Mouse (Mus musculus): ENCODE results near the gene Ace3.
A peak's percentile ranks its signal among the peaks of the same experiment; 100 is the strongest.

Gene Ace3

DNA sequence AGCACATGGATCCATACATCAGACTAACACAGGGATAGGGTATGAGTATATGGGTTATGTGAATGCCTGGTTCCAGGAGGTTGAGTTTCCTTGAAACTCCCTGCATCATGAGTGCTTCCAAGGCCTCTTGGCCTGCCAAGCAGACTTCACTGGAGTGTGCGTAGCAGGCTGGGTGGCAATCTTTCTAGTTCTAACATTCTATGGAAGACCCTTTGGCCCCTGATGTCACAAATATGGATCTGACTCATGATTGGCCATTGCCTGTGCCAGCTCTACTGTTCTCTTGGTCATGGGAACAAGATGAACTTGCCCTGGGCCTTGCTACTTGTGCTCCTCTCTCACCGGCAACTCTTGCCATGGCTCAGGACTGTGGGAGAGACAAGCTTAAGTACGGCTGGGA, at the start of gene Ace3:
TSS of gene Ace3 (plus strand) at position 301 of the 400 bp plus-strand sequence.
- DNase-seq, result no peak

DNA sequence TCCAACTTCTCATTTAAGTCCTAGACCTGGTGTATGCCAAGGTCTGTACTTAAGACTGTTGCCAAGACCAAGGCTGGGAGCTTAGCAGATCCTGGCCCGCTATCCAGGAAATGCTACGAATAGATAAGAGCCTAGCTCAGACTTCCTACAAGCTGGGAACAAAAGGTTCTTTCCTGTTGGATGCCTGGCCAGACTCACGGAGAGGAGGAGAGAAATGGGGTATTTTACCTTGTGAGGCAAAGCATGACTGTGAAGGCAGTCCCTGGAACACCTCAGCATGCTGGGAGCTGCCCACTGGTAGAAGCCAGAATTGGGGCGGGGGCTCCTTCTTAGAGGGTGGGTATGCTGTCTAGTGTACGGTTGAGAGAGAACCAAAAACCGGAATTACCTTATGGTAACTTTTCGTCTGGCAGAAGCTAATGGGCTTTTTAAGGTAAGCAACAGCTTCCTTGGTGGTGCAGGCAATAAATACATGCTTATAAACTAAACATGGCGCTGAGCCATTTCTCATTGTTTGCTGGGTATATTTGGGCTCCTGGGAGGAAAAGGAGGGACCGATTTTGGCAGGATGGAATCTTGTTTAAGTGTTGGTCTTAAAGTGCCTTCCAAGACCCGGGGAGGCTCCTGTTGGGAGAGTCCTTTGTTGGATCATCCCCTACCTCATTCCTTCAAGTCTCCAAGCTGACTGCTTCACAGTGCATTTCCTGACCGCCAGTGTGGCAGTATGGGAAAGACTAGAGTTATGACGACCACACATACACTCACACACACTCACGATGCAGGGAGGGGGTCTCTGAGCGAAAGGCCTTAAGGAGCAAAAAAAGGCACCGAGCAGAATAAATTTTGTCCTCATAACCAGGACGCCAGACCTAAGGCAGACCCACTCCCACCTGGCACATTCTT, 49.5 kb upstream of the Ace3 start:
- peak; percentile 64 for DNase-seq

- DNase-seq, result no peak
Observed at GRCm38 (mm10) chr11:105946694-105947154, 47.8 kb upstream of the Ace3 start.

- no peak for DNase-seq
Observed at GRCm38 (mm10) chr11:105948255-105948654, 46.2 kb upstream of the Ace3 start.

DNA sequence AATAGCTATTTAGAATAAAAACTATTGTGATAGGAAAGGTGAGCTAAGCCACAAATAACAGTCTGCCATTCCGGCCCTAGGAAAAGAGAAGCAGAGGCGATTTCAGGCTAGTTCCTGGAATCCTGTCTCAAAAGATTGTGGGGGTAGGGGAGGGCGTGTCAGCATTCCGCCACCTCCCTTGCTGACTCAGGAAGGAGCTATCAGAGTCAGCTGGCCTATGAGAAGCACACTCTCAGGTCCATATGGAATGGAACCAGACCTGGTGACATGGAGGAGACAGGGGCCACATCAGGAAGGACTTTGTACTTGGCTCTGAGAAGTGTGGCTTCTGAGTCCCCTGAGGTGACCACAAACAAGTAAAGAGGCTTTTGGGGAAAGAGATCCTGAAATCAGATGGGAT, 44.0 kb upstream of the Ace3 start:
- no peak for DNase-seq

DNA sequence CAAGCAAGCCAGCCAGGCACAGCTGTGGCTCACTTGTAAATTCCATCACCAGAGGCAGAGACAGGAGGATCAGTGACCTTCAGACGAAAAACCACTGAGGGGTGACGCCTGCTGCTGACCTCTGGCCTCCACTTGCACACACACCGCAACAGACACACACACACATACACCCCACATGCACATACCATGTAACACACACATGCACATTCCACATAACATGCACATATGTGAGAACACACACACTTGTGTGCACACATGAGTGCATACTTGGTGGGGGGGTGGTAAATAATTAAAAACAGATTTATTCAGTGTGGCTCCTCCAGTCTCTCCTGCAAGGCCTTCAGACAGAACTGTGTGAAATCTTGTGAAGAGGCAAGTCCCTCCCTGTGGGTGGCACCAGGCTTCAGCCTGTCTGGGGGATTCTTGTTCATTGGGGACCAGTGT, 42.9 kb upstream of the Ace3 start:
- peak; percentile 63 for DNase-seq

- DNase-seq, result peak; percentile 40
Observed at GRCm38 (mm10) chr11:105952111-105952510, 42.4 kb upstream of the Ace3 start.

DNA sequence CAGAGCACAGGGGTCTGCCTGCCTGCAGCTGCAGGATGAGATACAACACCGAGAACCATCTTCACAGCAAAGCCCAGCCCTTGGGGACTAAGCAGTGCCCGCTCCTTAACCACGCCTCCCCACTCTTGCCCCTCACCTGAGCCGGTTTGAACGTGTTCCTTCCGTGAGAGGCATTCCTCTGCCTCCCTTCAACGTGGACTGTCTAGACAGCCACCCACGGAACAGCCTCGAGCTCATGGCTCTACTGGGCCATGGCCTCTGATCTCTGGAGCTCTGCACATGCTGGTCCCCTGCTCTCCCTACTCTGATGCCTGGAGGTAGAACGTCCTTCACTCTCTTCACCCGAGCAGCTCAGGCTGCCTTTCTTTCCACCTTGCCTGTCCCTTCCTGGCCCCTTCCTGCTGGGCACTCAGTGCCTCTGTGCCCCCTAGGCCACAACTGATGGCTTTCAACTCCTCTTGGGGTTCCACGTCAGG, 41.5 kb upstream of the Ace3 start, which contains the start of gene Cyb561:
TSS of gene Cyb561 (minus strand) at position 426 of the 476 bp plus-strand sequence.
- no peak for DNase-seq

DNA sequence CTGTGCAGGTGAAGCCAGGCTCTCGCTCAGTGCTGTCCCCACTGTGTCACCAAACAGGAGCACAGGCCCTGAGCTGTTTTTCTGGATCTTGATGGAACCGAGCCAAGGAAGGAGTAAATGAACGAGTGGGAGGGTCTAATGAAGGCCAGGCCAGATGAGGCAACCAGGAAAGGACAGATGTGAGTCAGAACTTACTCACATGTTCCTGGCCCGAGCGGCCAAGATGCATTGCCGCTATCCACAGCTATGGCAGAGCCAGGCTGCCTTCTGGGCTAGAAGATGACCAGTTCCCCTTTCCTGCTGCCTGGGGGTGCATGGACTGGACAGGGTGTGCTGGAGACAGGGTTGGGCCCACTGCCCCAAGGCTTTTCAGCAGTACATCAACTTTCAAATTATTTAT, 41.1 kb upstream of the Ace3 start:
- DNase-seq, result no peak

DNA sequence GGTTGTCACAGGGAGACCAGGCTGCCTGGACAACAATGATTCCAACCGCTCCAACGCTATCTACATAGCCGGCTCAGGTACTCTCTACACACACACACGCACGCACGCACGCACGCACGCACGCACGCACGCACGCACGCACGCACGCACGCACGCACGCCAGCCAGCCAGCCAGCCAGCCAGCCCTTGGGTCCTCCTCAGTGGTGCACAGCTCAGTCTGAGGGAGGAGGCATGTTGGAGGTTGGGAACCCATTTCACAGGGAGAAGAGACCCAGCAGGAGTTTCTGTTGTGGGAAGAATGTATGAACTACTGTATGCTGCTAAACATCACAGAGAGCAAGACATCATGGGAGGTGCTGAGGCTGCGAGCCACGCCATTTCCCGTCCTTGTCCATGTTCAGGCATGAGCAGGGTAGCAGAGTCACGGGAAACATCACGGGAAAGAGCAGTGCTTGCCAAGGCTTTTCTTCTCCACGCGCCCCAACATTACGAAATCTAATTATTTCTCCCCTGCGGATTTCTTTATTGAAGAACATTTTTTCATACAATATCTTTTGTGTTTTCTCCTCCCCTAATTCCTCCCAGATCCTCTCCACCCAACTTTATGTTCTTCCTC, 38.6 kb upstream of the Ace3 start:
- no peak for DNase-seq

- DNase-seq, result no peak
Observed at GRCm38 (mm10) chr11:105957501-105957900, 37.0 kb upstream of the Ace3 start.

DNA sequence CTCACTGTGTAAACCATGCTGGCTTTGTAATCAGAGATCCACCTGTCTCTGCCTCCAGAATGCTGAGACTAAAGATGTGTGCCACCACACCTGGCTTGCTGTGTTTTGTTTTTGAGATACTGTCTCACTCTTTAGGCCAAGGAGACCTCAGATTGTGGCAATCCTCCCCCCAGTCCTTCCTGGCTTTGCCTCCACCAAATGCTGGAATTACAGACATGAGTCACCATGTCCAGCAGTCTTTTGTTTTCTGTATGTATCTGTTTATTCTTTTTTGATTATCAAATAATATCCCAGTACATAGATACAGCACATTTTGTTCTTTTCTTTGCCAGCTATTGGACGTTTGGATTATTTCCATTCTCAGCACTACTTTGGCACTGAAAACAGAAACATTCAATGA, 35.9 kb upstream of the Ace3 start:
- no peak for DNase-seq

DNA sequence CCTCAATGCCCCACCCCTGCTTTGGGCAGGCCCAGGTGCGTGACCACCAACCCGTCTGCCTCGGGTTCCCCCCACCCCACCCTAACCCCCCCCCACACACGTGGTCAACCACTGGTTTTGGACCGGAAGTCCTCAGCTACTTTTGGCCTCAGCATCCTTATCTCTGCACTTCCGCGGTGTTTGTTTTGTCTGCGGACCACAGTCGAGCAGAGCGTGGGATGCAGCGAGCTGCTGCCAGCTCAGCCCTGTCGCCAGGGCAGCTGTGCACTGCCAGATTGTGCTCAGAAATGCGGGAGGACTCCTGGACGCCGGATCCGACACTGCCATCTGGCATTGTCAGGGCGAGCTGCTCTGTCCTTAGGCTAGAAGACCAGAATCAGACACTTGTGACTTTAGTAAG, 35.1 kb upstream of the Ace3 start:
- no peak for DNase-seq

DNA sequence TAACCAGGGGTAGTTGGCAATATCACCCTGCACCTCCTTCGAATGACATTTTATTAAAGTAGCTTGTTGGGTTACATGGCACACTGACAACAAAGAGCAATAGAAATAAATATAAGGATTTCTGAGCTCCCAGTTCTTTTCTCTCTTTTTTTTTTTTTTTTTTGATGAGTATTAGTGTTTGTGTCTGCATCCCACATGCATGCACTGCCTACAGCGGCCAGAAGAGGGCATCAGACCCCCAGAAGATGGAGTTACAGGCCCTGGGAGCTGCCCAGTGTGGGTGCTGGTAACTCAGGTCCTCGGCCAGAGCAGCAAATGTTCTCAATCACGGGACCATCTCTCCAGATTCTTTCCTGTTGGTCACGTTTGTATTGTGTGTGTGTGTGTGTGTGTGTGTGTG, 29.8 kb upstream of the Ace3 start:
- no peak for DNase-seq

GRCm38 (mm10) chr11:105966288-105966687, 28.2 kb upstream of the Ace3 start:
- no peak for DNase-seq

GRCm38 (mm10) chr11:105967741-105968574, 26.5 kb upstream of the Ace3 start, which contains the start of gene Ace:
TSS of gene Ace (plus strand) at chr11:105967945.
- peak; percentile 71 for DNase-seq

GRCm38 (mm10) chr11:105968948-105969347, 25.5 kb upstream of the Ace3 start:
- no peak for DNase-seq

GRCm38 (mm10) chr11:105969516-105969915, 25.0 kb upstream of the Ace3 start:
- peak; percentile 67 for DNase-seq

DNA sequence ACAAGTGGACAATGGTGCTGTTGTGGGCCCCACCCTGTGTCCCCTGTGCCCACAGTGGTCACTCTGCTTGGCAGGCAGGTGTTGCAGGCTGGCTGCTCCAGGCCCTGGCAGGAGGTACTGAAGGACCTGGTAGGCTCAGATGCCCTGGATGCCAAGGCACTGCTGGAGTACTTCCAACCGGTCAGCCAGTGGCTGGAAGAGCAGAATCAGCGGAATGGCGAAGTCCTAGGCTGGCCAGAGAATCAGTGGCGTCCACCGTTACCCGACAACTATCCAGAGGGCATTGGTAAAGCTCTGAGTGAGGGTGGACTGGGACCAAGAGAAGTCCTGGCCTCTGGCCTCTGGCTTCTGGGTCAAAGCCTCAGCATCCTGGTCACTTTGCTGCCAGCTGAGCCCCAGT, 19.9 kb upstream of the Ace3 start:
- peak; percentile 66 for DNase-seq

DNA sequence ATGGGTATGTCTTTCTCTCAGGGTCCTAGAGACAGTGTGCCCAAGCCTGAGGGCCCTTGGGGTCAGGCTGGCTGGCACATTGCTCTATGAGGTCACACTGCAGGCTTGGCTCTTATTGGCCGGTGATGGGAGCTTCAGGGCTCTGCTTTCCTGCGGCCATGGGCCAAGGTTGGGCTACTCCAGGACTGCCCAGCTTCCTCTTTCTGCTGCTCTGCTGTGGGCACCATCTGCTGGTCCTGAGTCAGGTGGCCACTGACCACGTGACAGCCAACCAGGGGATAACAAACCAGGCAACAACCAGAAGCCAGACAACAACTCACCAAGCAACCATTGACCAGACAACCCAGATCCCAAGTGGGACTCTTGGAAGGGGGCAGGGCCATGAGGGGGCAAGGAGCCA, 19.4 kb upstream of the Ace3 start:
- DNase-seq, result no peak

DNA sequence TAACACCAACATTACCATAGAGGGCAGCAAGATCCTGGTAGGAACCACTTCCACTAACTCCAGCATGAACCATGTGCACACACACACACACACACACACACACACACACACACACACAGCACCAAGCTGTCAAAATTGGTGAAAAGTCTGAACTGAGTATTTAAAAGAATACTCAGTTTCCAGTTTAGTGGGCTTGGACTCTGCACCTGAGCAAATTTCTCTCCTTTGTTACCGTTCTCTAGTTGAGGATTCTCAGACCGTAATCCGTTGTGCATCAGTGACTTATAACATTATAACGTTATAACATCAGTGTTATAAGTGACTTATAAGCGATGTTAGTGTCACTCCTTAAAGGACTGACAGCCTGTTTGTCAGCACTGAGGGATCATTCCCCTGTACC, 18.8 kb upstream of the Ace3 start:
- DNase-seq, result no peak

DNA sequence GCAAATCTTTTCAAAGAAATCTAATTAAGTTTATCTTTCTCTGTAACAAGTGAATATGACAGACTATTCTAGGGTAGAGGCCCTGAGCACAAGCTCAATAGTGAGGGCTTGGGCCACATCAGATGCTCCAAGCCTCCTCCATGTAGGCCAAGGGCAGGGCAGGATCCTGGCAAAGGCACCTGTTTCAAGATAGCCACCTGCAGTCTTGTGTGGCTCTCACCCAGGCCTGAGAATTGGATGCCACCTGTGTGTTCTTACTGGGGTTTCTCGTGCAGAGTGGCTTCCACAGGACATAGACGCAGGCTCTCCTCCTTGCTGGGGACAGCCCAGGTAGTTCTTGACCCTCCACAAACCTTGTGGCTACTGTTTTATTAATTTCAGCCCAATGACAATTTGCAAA, 16.2 kb upstream of the Ace3 start:
- DNase-seq, result no peak

GRCm38 (mm10) chr11:105978634-105979033, 15.8 kb upstream of the Ace3 start:
- DNase-seq, result no peak

All from kidney, postnatal 14 days (tissue).